Mouse (Mus musculus): Measurements from ENCODE around the gene Cyp4v3.
"Not testable (repeated sequence)": the region's sequence is repeated elsewhere in the genome, so short reads cannot be mapped to it uniquely, and the experiment has no call there.

The Cyp4v3 gene

GRCm38 (mm10) chr8:45332685-45333409 lies at the start of gene Cyp4v3:
Gene Cyp4v3 (minus strand): TSS chr8:45333216.
- peak; percentile 89 for DNase-seq (ENCODE audit: low read depth)

DNA sequence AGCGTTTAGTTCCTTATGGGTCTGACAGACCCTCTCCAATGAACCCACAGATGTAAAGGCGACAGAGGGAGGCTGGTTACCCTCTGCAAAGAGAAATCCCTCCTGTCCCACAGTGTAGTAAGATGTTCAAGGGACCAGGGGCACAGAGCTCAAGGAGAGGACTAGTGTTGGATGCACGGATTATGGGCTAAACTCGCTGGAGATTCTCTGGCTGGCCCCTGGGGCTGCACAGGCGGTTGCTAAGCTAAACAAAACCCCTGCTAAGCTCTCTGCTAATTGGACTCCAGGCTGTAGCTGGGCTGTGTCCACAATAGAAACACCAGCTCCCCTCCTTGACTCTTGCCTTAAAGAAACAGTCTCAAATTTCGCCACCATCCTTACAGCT lies 48.9 kb upstream of the Cyp4v3 start, which contains the start of gene Fam149a:
Gene Fam149a, minus strand, starts transcription at position 329 of the 385 bp plus-strand sequence.
- no peak for DNase-seq (ENCODE audit: low read depth)

- DNase-seq (ENCODE audit: low read depth): no peak
Observed at GRCm38 (mm10) chr8:45381075-45381962, 48.3 kb upstream of the Cyp4v3 start.

GRCm38 (mm10) chr8:45380598-45380997 lies 47.6 kb upstream of the Cyp4v3 start:
- no peak for DNase-seq (ENCODE audit: low read depth)

DNA sequence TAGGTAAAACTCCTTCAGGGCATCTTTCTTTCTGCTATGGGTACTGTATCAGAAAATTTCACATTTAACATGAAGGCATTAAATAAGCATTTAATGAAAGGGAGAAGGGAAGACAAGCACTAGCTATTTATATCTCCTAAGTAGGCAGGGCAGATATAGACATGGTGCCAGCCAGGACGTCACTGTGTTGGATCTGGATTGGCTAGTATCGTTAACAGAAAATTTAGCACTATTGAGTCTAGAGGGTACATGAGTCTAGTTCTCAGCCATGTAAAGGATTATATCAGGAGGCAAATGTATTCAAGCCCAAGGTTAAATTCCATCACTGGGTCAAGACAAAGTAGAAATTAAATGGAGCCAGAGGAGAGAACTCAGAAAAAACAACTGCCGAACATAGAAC lies 41.1 kb upstream of the Cyp4v3 start:
- no peak for DNase-seq (ENCODE audit: low read depth)

- no peak for DNase-seq (ENCODE audit: low read depth)
Observed at GRCm38 (mm10) chr8:45367154-45367553, 34.1 kb upstream of the Cyp4v3 start.

DNA sequence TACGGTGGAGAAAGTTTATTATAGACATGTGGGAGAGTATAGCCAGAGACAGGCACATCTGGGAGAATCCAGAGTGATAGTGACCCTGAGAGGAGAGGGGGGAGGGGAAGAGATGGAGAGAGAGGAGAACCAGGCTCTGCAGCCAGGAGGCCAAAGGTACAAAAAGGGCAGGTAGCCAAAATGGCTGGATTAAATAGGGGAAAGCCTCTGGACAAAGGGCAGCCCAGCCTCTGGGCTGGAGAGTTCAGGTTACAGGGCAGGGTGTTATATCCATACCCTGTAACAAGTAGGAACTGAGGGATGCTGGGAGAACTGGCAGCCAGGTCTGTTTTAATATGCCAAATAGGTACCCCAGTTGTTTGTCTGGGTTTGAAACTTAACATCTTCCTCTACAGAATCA lies 30.2 kb upstream of the Cyp4v3 start:
- no peak for DNase-seq (ENCODE audit: low read depth)

- peak; percentile 9 for DNase-seq (ENCODE audit: low read depth)
Observed at GRCm38 (mm10) chr8:45362323-45362722, 29.3 kb upstream of the Cyp4v3 start.

- DNase-seq (ENCODE audit: low read depth): no peak
Observed at GRCm38 (mm10) chr8:45359091-45359605, 26.1 kb upstream of the Cyp4v3 start.

GRCm38 (mm10) chr8:45358132-45358918 lies 25.3 kb upstream of the Cyp4v3 start:
- no peak for DNase-seq (ENCODE audit: low read depth)

DNA sequence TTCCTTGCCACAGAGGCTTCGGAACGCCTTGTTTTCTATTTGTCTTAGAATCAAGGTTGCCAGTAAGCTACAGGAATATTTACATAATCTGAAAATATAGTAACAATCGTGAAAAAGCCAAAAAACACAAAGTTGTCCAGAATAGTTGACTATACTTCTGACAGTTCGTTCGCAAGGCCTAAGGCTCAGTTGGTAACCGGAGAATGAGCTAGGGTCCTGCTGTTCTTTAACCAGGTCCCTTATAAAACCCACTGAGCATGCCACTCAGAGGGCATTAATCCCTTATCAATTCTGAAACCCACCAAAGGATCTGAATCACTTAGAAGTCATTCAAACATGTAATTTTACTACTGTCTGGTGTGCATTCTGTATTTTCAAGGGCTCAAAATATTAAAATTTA lies 22.8 kb upstream of the Cyp4v3 start:
- no peak for DNase-seq (ENCODE audit: low read depth)

- peak; percentile 85 for DNase-seq (ENCODE audit: low read depth)
Observed at GRCm38 (mm10) chr8:45345031-45345430, 12.0 kb upstream of the Cyp4v3 start.

DNA sequence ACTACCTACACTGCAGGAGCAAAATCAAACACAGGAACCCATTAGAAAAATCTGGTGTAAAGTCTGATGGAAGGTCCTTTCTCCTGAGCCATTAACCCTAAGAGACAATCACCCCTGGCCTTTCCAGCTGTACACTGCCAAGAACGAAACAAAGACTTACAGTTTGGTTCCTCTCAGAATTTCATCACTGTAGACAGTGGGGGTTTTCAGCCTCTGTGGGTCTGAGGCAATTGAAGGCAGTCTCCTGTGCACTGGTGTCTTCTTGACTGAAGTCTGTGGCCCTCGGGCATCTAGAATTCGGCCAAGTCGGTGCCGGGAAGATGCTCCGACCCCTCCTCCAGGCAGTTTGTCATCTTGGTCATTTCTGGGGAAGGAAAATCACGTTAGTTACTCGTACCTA lies 11.3 kb upstream of the Cyp4v3 start:
- no peak for DNase-seq (ENCODE audit: low read depth)

- no peak for DNase-seq (ENCODE audit: low read depth)
Observed at GRCm38 (mm10) chr8:45341630-45342628, 8.9 kb upstream of the Cyp4v3 start.

DNA sequence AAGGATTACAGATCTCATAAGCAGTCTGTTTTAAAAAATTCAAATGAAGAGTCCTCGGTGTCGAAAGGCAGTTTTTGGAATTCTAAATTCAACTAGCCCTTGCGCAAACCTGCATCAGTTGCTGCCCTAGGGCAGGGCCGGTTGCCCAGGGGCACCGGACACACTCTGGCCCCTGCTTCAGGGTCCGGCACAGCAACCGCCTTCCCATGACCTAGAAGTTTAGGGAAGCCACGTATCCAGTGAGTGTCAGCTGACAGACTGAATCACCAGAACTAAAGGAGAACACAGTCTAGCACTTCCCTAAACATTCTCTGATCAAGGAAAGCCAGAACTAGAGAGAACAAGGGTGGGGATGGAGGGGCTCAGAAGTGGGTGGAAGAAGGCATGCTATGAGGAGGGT lies 477 bp upstream of the Cyp4v3 start:
- DNase-seq (ENCODE audit: low read depth): no peak

DNA sequence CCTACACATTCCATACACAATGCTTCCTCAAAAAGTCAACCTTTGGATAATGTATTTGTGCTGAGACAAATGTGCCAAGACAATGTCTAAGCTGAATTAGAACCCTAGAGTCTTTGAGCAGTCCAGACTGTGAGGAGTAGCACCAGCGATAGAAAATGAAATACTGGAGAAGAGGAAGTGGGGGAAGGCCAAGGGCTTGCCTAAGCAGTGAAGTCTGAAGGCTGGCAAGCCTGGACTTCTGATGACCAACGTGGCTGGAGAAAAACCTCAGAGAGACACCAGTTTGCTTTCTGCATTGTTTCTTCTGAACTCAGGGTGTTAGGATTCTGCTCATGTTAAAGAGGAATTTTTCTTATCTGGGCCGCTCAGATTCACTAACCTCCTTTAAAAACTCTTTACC lies 2.2 kb downstream of the Cyp4v3 start:
- peak; percentile 4 for DNase-seq (ENCODE audit: low read depth)

DNA sequence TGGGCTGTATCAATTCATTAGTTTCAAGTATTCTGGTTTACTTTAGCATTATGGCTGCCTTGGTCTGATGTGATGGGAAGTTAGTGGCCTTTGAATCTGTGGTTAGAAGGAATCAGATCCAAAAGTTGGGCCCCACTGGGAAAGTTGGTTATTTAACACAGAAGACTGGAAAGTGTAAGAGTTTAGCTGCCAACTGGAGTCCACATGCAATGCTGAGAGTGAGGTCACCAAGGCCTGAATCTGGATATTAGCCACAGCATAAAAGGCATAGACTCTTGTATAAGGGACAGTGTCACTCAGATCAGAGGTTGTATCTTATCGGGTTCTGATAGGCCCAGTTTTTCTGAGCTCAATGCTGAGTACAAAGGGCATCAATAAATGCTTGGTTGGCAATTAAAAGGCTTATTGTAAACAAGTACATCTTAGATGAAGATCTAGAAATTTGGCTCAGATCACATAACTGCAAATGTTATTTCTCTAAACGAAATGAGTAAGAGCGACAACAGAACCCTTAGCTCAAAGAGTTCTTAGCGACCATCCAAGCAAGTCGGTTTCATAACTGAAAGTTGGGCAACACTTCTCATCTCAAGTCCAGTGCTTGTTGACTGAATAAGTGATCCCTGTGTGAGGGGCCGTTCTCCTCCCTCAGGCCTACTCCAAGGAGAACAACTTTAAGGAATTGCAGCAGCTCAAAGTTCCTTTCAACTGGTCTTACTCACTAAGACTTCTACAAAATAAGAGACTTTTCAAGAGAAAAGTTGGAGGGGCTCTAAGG lies 3.6 kb downstream of the Cyp4v3 start:
- DNase-seq (ENCODE audit: low read depth): no peak

DNA sequence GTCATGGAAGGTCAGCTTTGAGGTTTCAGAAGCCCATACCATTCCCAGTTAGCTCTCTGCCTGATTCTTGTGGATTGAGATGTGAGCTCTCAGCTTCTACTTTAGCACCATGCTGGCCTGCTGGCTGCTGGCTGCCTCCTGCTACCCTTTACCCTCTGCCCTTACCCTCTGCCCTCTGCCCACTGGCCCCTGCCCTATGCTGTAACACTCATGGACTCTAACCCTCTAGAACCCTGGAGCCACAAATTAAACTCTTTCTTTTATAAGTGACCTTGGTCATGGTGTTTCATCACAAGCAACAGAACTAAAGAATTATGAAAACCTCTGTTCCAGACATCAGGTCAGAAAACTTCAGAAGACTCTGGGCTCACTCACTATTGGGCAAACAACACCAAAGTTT lies 5.9 kb downstream of the Cyp4v3 start:
- not testable (repeated sequence) for DNase-seq (ENCODE audit: low read depth)

DNA sequence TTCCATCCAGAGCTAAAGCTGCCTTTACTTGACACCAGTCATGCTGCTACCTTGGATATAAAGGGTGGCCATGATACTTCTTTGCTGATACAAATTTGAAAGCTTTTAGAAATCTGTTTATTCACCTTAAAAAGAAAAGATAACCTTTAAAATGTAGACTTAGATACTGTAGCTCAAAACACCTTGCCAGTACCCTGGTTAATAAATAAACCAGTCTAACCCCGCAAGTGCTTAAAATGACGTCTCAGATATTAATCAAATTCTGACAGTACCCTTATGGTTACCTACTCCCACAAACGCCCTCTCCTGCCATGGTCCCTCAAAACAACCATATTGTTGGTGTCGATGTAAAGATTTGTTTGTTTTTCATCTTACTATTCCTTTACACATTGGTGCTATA lies 8.9 kb downstream of the Cyp4v3 start:
- no peak for DNase-seq (ENCODE audit: low read depth)

GRCm38 (mm10) chr8:45321365-45321764 lies 11.7 kb downstream of the Cyp4v3 start:
- DNase-seq (ENCODE audit: low read depth): no peak
